Mouse (Mus musculus) ovary, adult 18-20 months (tissue): ENCODE data around the gene Spint3.
A peak's percentile ranks its signal among the peaks of the same experiment; 100 is the strongest.
"Not testable (repeated sequence)": the region's sequence is repeated elsewhere in the genome, so short reads cannot be mapped to it uniquely, and the experiment has no call there.

Source experiments
- DNase-seq: peaks from one replicate; pipeline ENCODE4 v3.0.0; 2022; ENCODE audit warnings: low spot score, mixed read lengths

The Spint3 gene

GRCm38 (mm10) chr2:164573359-164573758 lies at the start of gene Spint3:
Gene Spint3, minus strand, starts transcription at chr2:164573459.
- DNase-seq = not testable (repeated sequence)

GRCm38 (mm10) chr2:164621775-164622174 lies 48.5 kb upstream of the Spint3 start:
- DNase-seq = no peak

GRCm38 (mm10) chr2:164619050-164619449 lies 45.8 kb upstream of the Spint3 start:
- DNase-seq = no peak

GRCm38 (mm10) chr2:164615386-164615785 lies 42.1 kb upstream of the Spint3 start:
- DNase-seq = no peak

- DNase-seq = peak; percentile 65
Observed at GRCm38 (mm10) chr2:164613471-164613870, 40.2 kb upstream of the Spint3 start, which contains the start of the genes Wfdc6b and Wfdc8. Gene Wfdc6b, plus strand, starts transcription at chr2:164613522. Gene Wfdc8, minus strand, starts transcription at chr2:164613626.

GRCm38 (mm10) chr2:164608781-164609180 lies 35.5 kb upstream of the Spint3 start:
- DNase-seq = no peak

- DNase-seq = no peak
Observed at GRCm38 (mm10) chr2:164604411-164604810, 31.2 kb upstream of the Spint3 start.

GRCm38 (mm10) chr2:164603482-164603881 lies 30.2 kb upstream of the Spint3 start:
- no peak for DNase-seq

GRCm38 (mm10) chr2:164600179-164600578 lies 26.9 kb upstream of the Spint3 start:
- no peak for DNase-seq

GRCm38 (mm10) chr2:164593494-164593893 lies 20.2 kb upstream of the Spint3 start, which contains the start of gene Eppin:
Gene Eppin, minus strand, starts transcription at chr2:164593594.
- no peak for DNase-seq

- DNase-seq = no peak
Observed at GRCm38 (mm10) chr2:164592014-164592413, 18.8 kb upstream of the Spint3 start.

GRCm38 (mm10) chr2:164585025-164585725 lies 11.9 kb upstream of the Spint3 start, which contains the start of gene Wfdc6a:
Gene Wfdc6a, minus strand, starts transcription at chr2:164585447.
- not testable (repeated sequence) for DNase-seq

GRCm38 (mm10) chr2:164567460-164567859 lies 5.8 kb downstream of the Spint3 start:
- no peak for DNase-seq

GRCm38 (mm10) chr2:164566997-164567396 lies 6.3 kb downstream of the Spint3 start:
- DNase-seq = no peak

- no peak for DNase-seq
Observed at GRCm38 (mm10) chr2:164564346-164564745, 8.9 kb downstream of the Spint3 start.

- no peak for DNase-seq
Observed at GRCm38 (mm10) chr2:164563339-164564038, 9.8 kb downstream of the Spint3 start.

- no peak for DNase-seq
Observed at GRCm38 (mm10) chr2:164562391-164563188, 10.7 kb downstream of the Spint3 start, which contains the start of gene Wfdc2. Gene Wfdc2, plus strand, starts transcription at chr2:164562413.

GRCm38 (mm10) chr2:164560106-164560505 lies 13.2 kb downstream of the Spint3 start:
- no peak for DNase-seq

- no peak for DNase-seq
Observed at GRCm38 (mm10) chr2:164558991-164559645, 14.1 kb downstream of the Spint3 start.

- DNase-seq = no peak
Observed at GRCm38 (mm10) chr2:164558426-164558825, 14.8 kb downstream of the Spint3 start.

- DNase-seq = no peak
Observed at GRCm38 (mm10) chr2:164551502-164551901, 21.8 kb downstream of the Spint3 start.

- no peak for DNase-seq
Observed at GRCm38 (mm10) chr2:164550895-164551269, 22.4 kb downstream of the Spint3 start.
